8 mouse cellular contexts compared by ENCODE assay signal in the genomic region with DNA sequence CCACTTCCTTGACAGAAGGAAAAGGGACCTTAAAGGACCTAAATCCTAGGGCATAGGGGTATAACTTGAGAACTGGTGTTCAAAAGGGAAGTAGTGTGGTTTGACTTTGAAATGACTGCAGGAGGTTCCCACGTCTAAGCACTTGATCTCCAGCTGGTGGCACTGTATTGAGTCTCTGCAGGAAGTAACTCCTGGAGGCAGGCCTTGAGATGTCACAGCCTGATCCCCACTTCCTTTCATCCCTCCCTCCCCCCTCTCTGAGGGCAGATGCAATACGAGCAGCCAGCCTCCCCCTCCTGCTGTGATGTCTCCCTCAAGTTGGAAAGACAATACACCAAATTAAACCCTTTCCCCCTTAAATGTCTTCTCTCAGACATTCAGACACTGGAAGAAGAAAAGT. TPM values are rescaled to one million over a fixed set of nuclear protein-coding genes. Genes with fewer than 3 reads are reported as not detected.
DNase-seq lines count a peak whose midpoint lies in the region; ATAC-seq lines count a peak whose summit lies in the region.

No protein-coding gene starts in this region.

- no peak for DNase-seq in frontal cortex, postnatal 14 days (ENCODE audit: low spot score in 2 of 2)
- DNase-seq in adrenal gland, adult 8-10 months, result peak; percentile 70
- DNase-seq in heart, postnatal 10 days, result peak; percentile 38 to 44
- peak; percentile 15 for DNase-seq in liver, embryonic 13.5 days
- DNase-seq in spleen, adult 12 weeks (ENCODE audit: low spot score), result peak; percentile 23
- no peak for DNase-seq in cerebellum, adult 18-20 months

- peaks cover 16% of the 10 kb centered on the region for H3K4me1 ChIP-seq in liver, embryonic 13.5 days (replicated peaks)

- peak overlapping the region; percentile 23 for H3K4me2 ChIP-seq in liver, embryonic 13.5 days

- peak overlapping the region; percentile 62 for H3K27ac ChIP-seq in liver, embryonic 13.5 days

- intact Hi-C loops in heart, postnatal 10 days (cut with DNase I), result no loop called here

- peak; percentile 60 for ATAC-seq in frontal cortex, adult (ENCODE audit: low TSS enrichment)
- ATAC-seq in liver, embryonic 13.5 days (ENCODE audit: low read depth), result peak; percentile 58
- no peak for ATAC-seq in erythroblast, adult 5-6 weeks (replicated peaks; ENCODE audit: low FRiP score, poor library complexity, severe bottlenecking)

- no peaks in the 10 kb centered on the region for H3K36me3 ChIP-seq in liver, embryonic 13.5 days

- no peak overlapping the region for H3K4me3 ChIP-seq in liver, embryonic 13.5 days (replicated peaks)

- 12% methylated on average over 2 of the region's 2 CpGs for WGBS in liver, embryonic 13.5 days (ENCODE audit: insufficient replicate concordance)

- no peaks in the 10 kb centered on the region for H3K27me3 ChIP-seq in liver, embryonic 13.5 days

- H3K9me3 ChIP-seq in liver, embryonic 13.5 days (replicated peaks), result no peaks in the 10 kb centered on the region

- 0 out of 2 replicates have a peak overlapping the region, but pooled peaks have one; percentile 14 for H3K9ac ChIP-seq in liver, embryonic 13.5 days

RNA-seq across cellular contexts. Expression of gene C2cd5, which starts 14.6 kb away (rescaled TPM):
- total RNA-seq in adrenal gland, adult 8-10 months (2022), result 10 to 100 TPM; 18.8 to 47.8 (median 33.3) TPM
- total RNA-seq in heart, postnatal 10 days (2021), result 10 to 100 TPM; 23.9 to 27.0 TPM
- polyA plus RNA-seq in liver, embryonic 13.5 days (2015; fragmentation: Nextera tagmentation; extraction: Ambion mirVana), result 15.2 and 18.8 TPM in 2 replicates
- 108 and 122 TPM in 2 replicates for total RNA-seq in erythroblast, adult 5-6 weeks (2015; ENCODE audit: low replicate concordance)
- total RNA-seq in erythroblast, adult 5-6 weeks (2017; ENCODE audit: low replicate concordance), result 98.8 and 106 TPM in 2 replicates

RNA-seq across cellular contexts. Expression of gene Etnk1, which starts 52.5 kb away (rescaled TPM):
- 100 to 1,000 TPM; 126 to 142 (median 139) TPM for total RNA-seq in adrenal gland, adult 8-10 months (2022)
- total RNA-seq in heart, postnatal 10 days (2021), result 10 to 100 TPM; 28.5 to 29.4 TPM
- polyA plus RNA-seq in liver, embryonic 13.5 days (2015; fragmentation: Nextera tagmentation; extraction: Ambion mirVana), result 8.0 and 10.0 TPM in 2 replicates
- 37.8 and 42.1 TPM in 2 replicates for total RNA-seq in erythroblast, adult 5-6 weeks (2015; ENCODE audit: low replicate concordance)
- 47.0 and 48.9 TPM in 2 replicates for total RNA-seq in erythroblast, adult 5-6 weeks (2017; ENCODE audit: low replicate concordance)

Comparison
In these comparisons a context has a peak if more than half of its experiments do, and no peak if none do; other contexts are left out.
1. DNase-seq: peak in adrenal gland, adult 8-10 months (single experiment), heart, postnatal 10 days (2 of 2), liver, embryonic 13.5 days (single experiment) and spleen, adult 12 weeks (single experiment); none in frontal cortex, postnatal 14 days (0 of 2) and cerebellum, adult 18-20 months (0 of 2).